Mouse (Mus musculus): ENCODE results near the gene Gtf2i. TPM values are rescaled to one million over a fixed set of nuclear protein-coding genes. Genes with fewer than 3 reads are reported as not detected.

The Gtf2i gene
- polyA plus RNA-seq, 1 experiment from 2014 or later, result 157 TPM

DNA sequence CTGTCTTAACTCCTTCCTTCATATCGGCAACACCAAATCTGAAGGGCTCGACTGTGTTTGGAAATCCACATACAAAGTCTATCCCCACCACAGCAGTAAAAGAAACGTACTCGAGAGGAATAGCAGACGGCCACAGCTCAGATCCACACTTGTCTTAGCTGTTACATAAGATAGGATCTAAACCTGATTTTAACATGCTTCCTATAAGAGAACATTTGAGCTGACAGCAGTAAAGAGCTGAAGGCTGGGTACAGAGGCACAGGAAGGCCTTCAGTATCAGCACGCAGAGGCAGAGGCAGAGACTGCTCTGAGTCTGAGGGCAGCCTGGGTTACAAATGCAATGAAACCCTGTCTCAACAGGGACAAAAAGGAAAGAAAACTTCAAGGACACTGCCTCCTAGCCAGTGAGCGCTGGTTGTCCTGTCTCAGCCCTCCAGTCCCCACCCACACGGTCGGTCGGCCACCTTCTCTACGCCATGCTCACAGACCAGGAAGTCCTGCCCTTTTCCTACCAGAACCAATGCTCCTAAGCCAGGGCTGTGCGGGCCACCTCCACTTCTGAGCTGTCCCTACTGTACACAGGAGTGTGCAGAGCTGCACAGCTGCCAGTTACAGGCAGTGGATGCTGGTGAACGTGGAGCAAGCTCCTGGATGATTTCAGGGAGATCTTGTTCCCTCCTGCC, 57.1 kb downstream of the Gtf2i start:
- WGBS, result 89% methylated on average over 13 of the region's 13 CpGs
- H3K4me1 ChIP-seq (replicated peaks; ENCODE audit: insufficient read depth, low read length), result no peaks in the 10 kb centered on the region
- no peaks in the 10 kb centered on the region for H3K9me3 ChIP-seq (replicated peaks; ENCODE audit: low read length)
- H3K9ac ChIP-seq (ENCODE audit: low read depth, low read length), result no peak overlapping the region
- DNase-seq (ENCODE audit: low spot score), result no peak
- peaks cover 89% of the 10 kb centered on the region for H3K36me3 ChIP-seq (ENCODE audit: insufficient read depth, low read length)
- TF ChIP-seq CTCF (IDR thresholded peaks at IDR 0.05; ENCODE audit: low read depth), result no peak
- no peaks in the 10 kb centered on the region for H3K27me3 ChIP-seq (ENCODE audit: insufficient read depth, low read length)
- ATAC-seq (replicated peaks; ENCODE audit: low FRiP score, low read depth), result no peak
- 0 out of 2 replicates have a peak overlapping the region, but pooled peaks have one; percentile 36 for H3K27ac ChIP-seq
- H3K4me2 ChIP-seq (ENCODE audit: low read length), result no peak overlapping the region
- no peak overlapping the region for H3K4me3 ChIP-seq (replicated peaks; ENCODE audit: low read depth, low read length)

DNA sequence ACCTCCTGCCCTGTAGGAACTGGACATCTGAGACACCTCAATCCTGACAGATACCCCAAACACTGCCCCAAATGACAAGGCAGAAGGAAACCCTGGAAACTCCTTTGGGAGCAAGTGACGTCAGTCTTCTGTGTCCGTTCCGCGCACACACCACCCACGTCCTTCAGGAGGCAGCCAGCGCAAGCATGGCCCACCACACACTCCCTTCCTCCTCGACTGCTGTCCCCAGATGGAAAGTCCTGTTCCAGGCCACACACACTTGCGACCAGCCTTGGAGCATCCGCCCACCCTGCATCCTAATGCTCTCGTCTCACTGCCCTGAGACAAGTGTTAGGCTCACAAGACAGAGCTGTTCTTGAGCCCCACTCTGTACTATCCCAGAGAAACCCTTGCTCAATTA, 59.3 kb downstream of the Gtf2i start:
- 92% methylated on average over 10 of the region's 10 CpGs for WGBS
- DNase-seq (ENCODE audit: low spot score) (no peak), ATAC-seq (replicated peaks; ENCODE audit: low FRiP score, low read depth) (no peak)
- H3K9me3 ChIP-seq (replicated peaks; ENCODE audit: low read length), result no peaks in the 10 kb centered on the region
- no peaks in the 10 kb centered on the region for H3K27me3 ChIP-seq (ENCODE audit: insufficient read depth, low read length)
- no peak overlapping the region for H3K4me3 ChIP-seq (replicated peaks; ENCODE audit: low read depth, low read length)
- H3K27ac ChIP-seq, result no peak overlapping the region
- no peak overlapping the region for H3K4me2 ChIP-seq (ENCODE audit: low read length)
- no peak overlapping the region for H3K9ac ChIP-seq (ENCODE audit: low read depth, low read length)
- TF ChIP-seq CTCF (IDR thresholded peaks at IDR 0.05; ENCODE audit: low read depth), result no peak
- peaks cover 91% of the 10 kb centered on the region for H3K36me3 ChIP-seq (ENCODE audit: insufficient read depth, low read length)
- no peaks in the 10 kb centered on the region for H3K4me1 ChIP-seq (replicated peaks; ENCODE audit: insufficient read depth, low read length)

GRCm38 (mm10) chr5:134253806-134254205, 60.8 kb downstream of the Gtf2i start:
- Histone ChIP-seq H3K4me2 (ENCODE audit: low read length) (no peak overlapping the region), H3K27ac (no peak overlapping the region), H3K27me3 (ENCODE audit: insufficient read depth, low read length) (no peaks in the 10 kb centered on the region), H3K9ac (ENCODE audit: low read depth, low read length) (no peak overlapping the region), H3K4me3 (replicated peaks; ENCODE audit: low read depth, low read length) (no peak overlapping the region), H3K9me3 (replicated peaks; ENCODE audit: low read length) (no peaks in the 10 kb centered on the region), H3K36me3 (ENCODE audit: insufficient read depth, low read length) (peaks cover 90% of the 10 kb centered on the region), H3K4me1 (replicated peaks; ENCODE audit: insufficient read depth, low read length) (no peaks in the 10 kb centered on the region)
- peak; percentile 45; the same call in 1 of the 2 replicates for TF ChIP-seq CTCF (IDR thresholded peaks at IDR 0.05; ENCODE audit: low read depth)
- DNase-seq (ENCODE audit: low spot score) (no peak), ATAC-seq (replicated peaks; ENCODE audit: low FRiP score, low read depth) (no peak)
- 71% methylated on average over 3 of the region's 3 CpGs for WGBS

- no peak overlapping the region for H3K27ac ChIP-seq
- DNase-seq (ENCODE audit: low spot score) (no peak), ATAC-seq (replicated peaks; ENCODE audit: low FRiP score, low read depth) (no peak)
- H3K4me3 ChIP-seq (replicated peaks; ENCODE audit: low read depth, low read length), result no peak overlapping the region
- H3K36me3 ChIP-seq (ENCODE audit: insufficient read depth, low read length), result peaks cover 96% of the 10 kb centered on the region
- no peaks in the 10 kb centered on the region for H3K27me3 ChIP-seq (ENCODE audit: insufficient read depth, low read length)
- TF ChIP-seq CTCF (IDR thresholded peaks at IDR 0.05; ENCODE audit: low read depth), result no peak
- H3K9me3 ChIP-seq (replicated peaks; ENCODE audit: low read length), result no peaks in the 10 kb centered on the region
- H3K4me1 ChIP-seq (replicated peaks; ENCODE audit: insufficient read depth, low read length), result no peaks in the 10 kb centered on the region
- no peak overlapping the region for H3K9ac ChIP-seq (ENCODE audit: low read depth, low read length)
- no peak overlapping the region for H3K4me2 ChIP-seq (ENCODE audit: low read length)
- WGBS, result 99% methylated on average over 4 of the region's 4 CpGs
Observed at GRCm38 (mm10) chr5:134251083-134251482, 63.5 kb downstream of the Gtf2i start.

GRCm38 (mm10) chr5:134250601-134251000, 64.0 kb downstream of the Gtf2i start:
- Histone ChIP-seq H3K4me1 (replicated peaks; ENCODE audit: insufficient read depth, low read length) (no peaks in the 10 kb centered on the region), H3K9ac (ENCODE audit: low read depth, low read length) (no peak overlapping the region), H3K9me3 (replicated peaks; ENCODE audit: low read length) (no peaks in the 10 kb centered on the region), H3K27ac (no peak overlapping the region), H3K27me3 (ENCODE audit: insufficient read depth, low read length) (no peaks in the 10 kb centered on the region), H3K4me2 (ENCODE audit: low read length) (no peak overlapping the region), H3K4me3 (replicated peaks; ENCODE audit: low read depth, low read length) (no peak overlapping the region), H3K36me3 (ENCODE audit: insufficient read depth, low read length) (peaks cover 93% of the 10 kb centered on the region)
- TF ChIP-seq CTCF (IDR thresholded peaks at IDR 0.05; ENCODE audit: low read depth), result no peak
- ATAC-seq (replicated peaks; ENCODE audit: low FRiP score, low read depth) (no peak), DNase-seq (ENCODE audit: low spot score) (no peak)
- 86% methylated on average over 3 of the region's 3 CpGs for WGBS

- Histone ChIP-seq H3K4me3 (replicated peaks; ENCODE audit: low read depth, low read length) (no peak overlapping the region), H3K4me1 (replicated peaks; ENCODE audit: insufficient read depth, low read length) (no peaks in the 10 kb centered on the region), H3K9me3 (replicated peaks; ENCODE audit: low read length) (no peaks in the 10 kb centered on the region), H3K27ac (no peak overlapping the region), H3K36me3 (ENCODE audit: insufficient read depth, low read length) (peaks cover 92% of the 10 kb centered on the region), H3K4me2 (ENCODE audit: low read length) (no peak overlapping the region), H3K27me3 (ENCODE audit: insufficient read depth, low read length) (no peaks in the 10 kb centered on the region), H3K9ac (ENCODE audit: low read depth, low read length) (no peak overlapping the region)
- 92% methylated on average over 8 of the region's 8 CpGs for WGBS
- ATAC-seq (replicated peaks; ENCODE audit: low FRiP score, low read depth), result no peak
- DNase-seq (ENCODE audit: low spot score), result no peak
- TF ChIP-seq CTCF (IDR thresholded peaks at IDR 0.05; ENCODE audit: low read depth), result no peak
Observed at GRCm38 (mm10) chr5:134249245-134249649, 65.3 kb downstream of the Gtf2i start.

Data from kidney, postnatal 0 days (tissue).